In genomic region chr1:169969516-169969886, GRCm38 (mm10) we compare ENCODE assay signal across 8 mouse cellular contexts. TPM values are rescaled to one million over a fixed set of nuclear protein-coding genes. Genes with fewer than 3 reads are reported as not detected.
DNase-seq lines count a peak whose midpoint lies in the region; ATAC-seq and TF ChIP-seq lines count a peak whose summit lies in the region.

No protein-coding gene starts in this region.

- TF ChIP-seq CTCF in Patski (IDR thresholded peaks at IDR 0.05), result no peak

- H3K36me3 ChIP-seq in heart, embryonic 15.5 days, result peaks cover 18% of the 10 kb centered on the region; the same call in 1 of the 2 replicates
- H3K36me3 ChIP-seq in hindbrain, embryonic 10.5 days, result peaks cover 28% of the 10 kb centered on the region
- peaks cover 28% of the 10 kb centered on the region for H3K36me3 ChIP-seq in midbrain, embryonic 10.5 days

- WGBS in heart, embryonic 15.5 days, result 1% methylated on average over 9 of the region's 9 CpGs
- WGBS in hindbrain, embryonic 10.5 days, result under 1% methylated on average over 9 of the region's 9 CpGs
- 1% methylated on average over 9 of the region's 9 CpGs for WGBS in midbrain, embryonic 10.5 days

- no peaks in the 10 kb centered on the region for H3K27me3 ChIP-seq in heart, embryonic 15.5 days
- H3K27me3 ChIP-seq in Patski, result no peaks in the 10 kb centered on the region
- no peaks in the 10 kb centered on the region for H3K27me3 ChIP-seq in hindbrain, embryonic 10.5 days (ENCODE audit: insufficient read depth, poor library complexity, severe bottlenecking)
- no peaks in the 10 kb centered on the region for H3K27me3 ChIP-seq in midbrain, embryonic 10.5 days (ENCODE audit: low read depth, poor library complexity, severe bottlenecking)

- no peaks in the 10 kb centered on the region for H3K9me3 ChIP-seq in heart, embryonic 15.5 days (replicated peaks)
- H3K9me3 ChIP-seq in hindbrain, embryonic 10.5 days, result no peaks in the 10 kb centered on the region
- H3K9me3 ChIP-seq in midbrain, embryonic 10.5 days (replicated peaks), result no peaks in the 10 kb centered on the region

- H3K4me2 ChIP-seq in heart, embryonic 15.5 days, result peak overlapping the region; percentile 83

- DNase-seq in heart, adult 9 months (ENCODE audit: low spot score in 2 of 2), result no peak
- no peak for DNase-seq in Patski (ENCODE audit: low read depth, low spot score)
- DNase-seq in hindbrain, embryonic 10.5 days (ENCODE audit: low spot score), result no peak
- no peak for DNase-seq in midbrain, embryonic 10.5 days (ENCODE audit: low spot score)
- no peak for DNase-seq in ovary, postnatal 36 days (ENCODE audit: low spot score)
- no peak for DNase-seq in right cerebral cortex, postnatal 25 days
- DNase-seq in cerebellum, adult 9-11 months, result no peak

- peaks cover 29% of the 10 kb centered on the region for H3K4me1 ChIP-seq in heart, embryonic 15.5 days (replicated peaks)
- peaks cover 21% of the 10 kb centered on the region for H3K4me1 ChIP-seq in hindbrain, embryonic 10.5 days (replicated peaks)
- peaks cover 24% of the 10 kb centered on the region for H3K4me1 ChIP-seq in midbrain, embryonic 10.5 days

- POLR2A ChIA-PET in Patski (lab: Charles Lee), result interaction anchor here (0.6 to 1.5 kb wide), 5 partner anchors 8 to 167 kb away, joined by 3 to 4 read pairs (median 3); no protein-coding TSS in a partner anchor

- H3K4me3 ChIP-seq in heart, embryonic 15.5 days, result peak overlapping the region; percentile 73
- H3K4me3 ChIP-seq in hindbrain, embryonic 10.5 days, result peak overlapping the region; percentile 74
- peak overlapping the region; percentile 75 for H3K4me3 ChIP-seq in midbrain, embryonic 10.5 days

- H3K27ac ChIP-seq in heart, embryonic 15.5 days, result peak overlapping the region; percentile 90
- peak overlapping the region; percentile 89 for H3K27ac ChIP-seq in hindbrain, embryonic 10.5 days
- peak overlapping the region; percentile 88 for H3K27ac ChIP-seq in midbrain, embryonic 10.5 days (replicated peaks)

- peak overlapping the region; percentile 50 for H3K9ac ChIP-seq in heart, embryonic 15.5 days

- ATAC-seq in heart, embryonic 15.5 days (replicated peaks; ENCODE audit: insufficient number of reproducible peaks, insufficient read depth, low FRiP score, low read depth), result no peak
- peak; percentile 54 for ATAC-seq in Patski

- CTCF ChIA-PET in Patski (lab: Charles Lee), result interaction anchor here (0.9 to 1.4 kb wide), 3 partner anchors 167 to 186 kb away, joined by 3 to 8 read pairs (median 4); no protein-coding TSS in a partner anchor

- in situ Hi-C loops in Patski (cut with MboI; ENCODE audit: low pct_unique_long_range_greater_than_20kb), result no loop called here

RNA-seq across cellular contexts. Expression of gene Hsd17b7, which starts 0.5 kb away (rescaled TPM):
- 16.7 and 18.1 TPM in 2 replicates for polyA plus RNA-seq in heart, embryonic 15.5 days (2015; fragmentation: Nextera tagmentation; extraction: Ambion mirVana)
- polyA plus RNA-seq in Patski (2021), result 11.3 TPM
- polyA plus RNA-seq in hindbrain, embryonic 10.5 days (2016; fragmentation: Nextera tagmentation; extraction: Ambion mirVana), result 24.4 and 28.5 TPM in 2 replicates
- 26.0 and 29.6 TPM in 2 replicates for polyA plus RNA-seq in midbrain, embryonic 10.5 days (2016; fragmentation: Nextera tagmentation; extraction: Ambion mirVana)

RNA-seq across cellular contexts. Expression of gene Ccdc190, which starts 41.1 kb away (rescaled TPM):
- polyA plus RNA-seq in heart, embryonic 15.5 days (2015; fragmentation: Nextera tagmentation; extraction: Ambion mirVana), result not detected in 2 replicates
- 0.82 TPM for polyA plus RNA-seq in Patski (2021)
- not detected in 2 replicates for polyA plus RNA-seq in hindbrain, embryonic 10.5 days (2016; fragmentation: Nextera tagmentation; extraction: Ambion mirVana)
- polyA plus RNA-seq in midbrain, embryonic 10.5 days (2016; fragmentation: Nextera tagmentation; extraction: Ambion mirVana), result 0.30 and 0.41 TPM in 2 replicates
